Mouse (Mus musculus) C2C12 (cell line): ENCODE measurements around the gene Fancd2os. TPM values are rescaled to one million over a fixed set of nuclear protein-coding genes. Genes with fewer than 3 reads are reported as not detected.

ENCODE experiments used
- H3K27me3 ChIP-seq: one replicate; pipeline ENCODE4 v1.6.1; 2011; ENCODE audit not compliant: control insufficient read depth, insufficient read depth, insufficient read length
- H3K36me3 ChIP-seq: one replicate; pipeline ENCODE4 v1.6.1; 2011; ENCODE audit not compliant: control insufficient read depth, insufficient read depth
- H3K4me3 ChIP-seq: one replicate; pipeline ENCODE4 v1.5.1; 2011; ENCODE audit warnings: mild to moderate bottlenecking, control low read depth; ENCODE audit not compliant: poor library complexity, insufficient read depth, severe bottlenecking
- H3K79me2 ChIP-seq: one replicate; pipeline ENCODE4 v1.6.1; 2011; ENCODE audit not compliant: control insufficient read depth, insufficient read depth
- H3K79me3 ChIP-seq: one replicate; pipeline ENCODE4 v1.6.1; 2011; ENCODE audit warnings: low read depth, control low read depth
- H3ac ChIP-seq: one replicate; pipeline ENCODE3; 2011; ENCODE audit warnings: low read depth; ENCODE audit not compliant: control insufficient read depth, insufficient read length
- CTCF ChIP-seq: IDR thresholded peaks from one replicate; pipeline ENCODE4 v1.5.1; 2011; ENCODE audit not compliant: control insufficient read depth, insufficient read depth, insufficient read length
- MAX ChIP-seq: IDR thresholded peaks from one replicate; pipeline ENCODE4 v1.6.1; 2011; ENCODE audit warnings: mild to moderate bottlenecking, control low read depth
- MYOG ChIP-seq: IDR thresholded peaks from one replicate; pipeline ENCODE4 v1.6.1; 2011; ENCODE audit not compliant: control insufficient read depth, insufficient read length; ENCODE audit errors: extremely low read depth
- polyA plus RNA-seq: library from polyadenylated mRNA; unstranded; fragments of >200 nt; fragmentation: generic; extraction: Trizol; gene quantifications from one replicate; pipeline ENCODE4 v1.2.1, GENCODE M21; 2012; ENCODE audit warnings: missing spikeins

The Fancd2os gene
- polyA plus RNA-seq, 1 experiment, result 0.07 TPM

DNA sequence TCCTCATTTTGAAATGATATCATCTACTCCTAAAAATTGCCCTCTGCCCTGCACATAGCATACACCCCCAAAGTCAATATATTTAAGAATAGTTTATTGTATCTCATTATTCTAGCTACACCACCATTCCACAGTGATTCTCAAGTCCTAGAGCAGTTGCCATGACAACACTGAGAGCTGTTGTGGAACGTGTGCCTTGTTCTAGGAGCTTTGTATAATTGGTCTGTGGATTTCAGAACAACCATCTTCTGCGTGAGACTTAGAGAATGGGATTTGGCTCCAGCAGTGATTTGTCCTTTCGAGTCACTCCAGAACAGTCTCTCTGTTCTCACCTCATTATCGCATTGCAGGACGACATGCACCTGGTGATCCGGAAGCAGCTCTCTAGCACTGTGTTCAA lies 40.8 kb downstream of the Fancd2os start:
- peaks cover 8% of the 10 kb centered on the region for H3K36me3 ChIP-seq
- H3K27me3 ChIP-seq, result no peaks in the 10 kb centered on the region

More for the DNA sequence above, 40.8 kb downstream of the Fancd2os start:
- H3K79me2 ChIP-seq, result no peaks in the 10 kb centered on the region
- no peak overlapping the region for H3K4me3 ChIP-seq
- no peaks in the 10 kb centered on the region for H3K79me3 ChIP-seq
- TF ChIP-seq MYOG, result no peak
- no peak for TF ChIP-seq MAX
- TF ChIP-seq CTCF, result no peak
- no peak overlapping the region for H3ac ChIP-seq

Other genes starting within 250 kb of the Fancd2os start
- 31.7 TPM for gene Tada3, start 222.8 kb downstream of the Fancd2os start, polyA plus RNA-seq
- 364 TPM for gene Arpc4, start 222.6 kb downstream of the Fancd2os start, polyA plus RNA-seq
- 1.6 TPM for gene Ttll3, start 211.5 kb downstream of the Fancd2os start, polyA plus RNA-seq
- gene Rpusd3, start 181.4 kb downstream of the Fancd2os start, polyA plus RNA-seq, result 8.8 TPM
- gene Cidec, start 165.0 kb downstream of the Fancd2os start, polyA plus RNA-seq, result not detected
- gene Jagn1, start 158.1 kb downstream of the Fancd2os start, polyA plus RNA-seq, result 76.4 TPM
- gene Il17re, start 142.2 kb downstream of the Fancd2os start, polyA plus RNA-seq, result not detected
- gene Il17rc, start 129.3 kb downstream of the Fancd2os start, polyA plus RNA-seq, result 36.2 TPM
- 16.4 TPM for gene Creld1, start 117.4 kb downstream of the Fancd2os start, polyA plus RNA-seq
- gene Prrt3, start 98.8 kb downstream of the Fancd2os start, polyA plus RNA-seq, result 0.04 TPM
- gene Emc3, start 69.1 kb downstream of the Fancd2os start, polyA plus RNA-seq, result 68.3 TPM
- gene Fancd2, start 69.0 kb downstream of the Fancd2os start, polyA plus RNA-seq, result 4.8 TPM
- gene Brk1, start 4.1 kb upstream of the Fancd2os start, polyA plus RNA-seq, result 200 TPM
- 13.6 TPM for gene Vhl, start 23.2 kb upstream of the Fancd2os start, polyA plus RNA-seq
- gene Irak2, start 37.8 kb upstream of the Fancd2os start, polyA plus RNA-seq, result 45.9 TPM
- 41.0 TPM for gene Tatdn2, start 96.3 kb upstream of the Fancd2os start, polyA plus RNA-seq
- gene Ghrl, start 119.2 kb upstream of the Fancd2os start, polyA plus RNA-seq, result 0.33 TPM
- gene Sec13, start 140.0 kb upstream of the Fancd2os start, polyA plus RNA-seq, result 271 TPM